Mouse (Mus musculus) kidney, postnatal 25 days (tissue): ENCODE measurements around the gene Prkca.
A peak's percentile ranks its signal among the peaks of the same experiment; 100 is the strongest.

Experiments
- DNase-seq, 2 experiments: peaks; one replicate each; pipeline ENCODE4 v3.0.0; 2021; ENCODE audit warnings: mixed read lengths in 2 of 2

Prkca gene

DNA sequence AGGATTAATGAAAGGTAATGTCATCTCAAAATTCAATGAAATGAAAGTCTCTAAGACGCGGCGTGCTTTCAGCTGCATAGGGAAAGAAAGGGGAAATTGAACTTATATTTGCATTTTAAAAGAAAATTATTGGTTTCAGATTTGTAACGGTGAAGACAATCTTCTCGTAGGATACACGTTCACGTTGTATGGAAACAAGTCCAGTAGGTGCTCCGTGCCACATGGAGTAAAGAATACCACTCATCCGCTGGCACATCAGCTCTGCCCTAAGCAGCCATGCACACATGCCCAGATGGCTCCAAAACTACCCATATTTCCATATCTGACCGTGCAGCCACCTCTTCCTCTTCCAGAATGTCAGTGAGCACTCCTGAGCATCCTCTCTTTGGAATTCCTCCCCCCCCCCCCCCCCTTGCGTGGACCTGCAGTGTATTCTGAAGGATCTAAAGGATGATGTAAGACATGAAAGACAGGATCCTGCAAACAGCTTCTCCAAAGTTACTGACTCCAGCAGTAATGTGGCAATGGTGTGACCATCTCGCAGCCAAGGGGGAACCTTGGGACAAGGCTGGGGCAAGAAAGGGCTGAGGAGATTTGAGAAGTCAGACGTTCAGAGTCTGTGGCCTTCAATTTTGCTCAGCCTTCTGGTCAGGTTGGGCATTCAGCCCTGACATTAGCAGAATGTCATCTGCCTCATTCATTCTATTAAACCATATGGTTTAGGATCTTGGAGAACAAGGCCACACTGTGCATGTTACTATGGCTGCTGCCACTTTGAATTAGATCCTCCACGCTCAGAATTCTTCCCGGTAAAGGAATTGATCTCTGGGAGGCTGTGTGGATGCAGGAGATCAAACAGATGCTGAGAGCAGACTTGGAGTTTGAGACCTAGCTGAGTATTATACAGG lies 142.8 kb downstream of the Prkca start:
- no peak for DNase-seq

DNA sequence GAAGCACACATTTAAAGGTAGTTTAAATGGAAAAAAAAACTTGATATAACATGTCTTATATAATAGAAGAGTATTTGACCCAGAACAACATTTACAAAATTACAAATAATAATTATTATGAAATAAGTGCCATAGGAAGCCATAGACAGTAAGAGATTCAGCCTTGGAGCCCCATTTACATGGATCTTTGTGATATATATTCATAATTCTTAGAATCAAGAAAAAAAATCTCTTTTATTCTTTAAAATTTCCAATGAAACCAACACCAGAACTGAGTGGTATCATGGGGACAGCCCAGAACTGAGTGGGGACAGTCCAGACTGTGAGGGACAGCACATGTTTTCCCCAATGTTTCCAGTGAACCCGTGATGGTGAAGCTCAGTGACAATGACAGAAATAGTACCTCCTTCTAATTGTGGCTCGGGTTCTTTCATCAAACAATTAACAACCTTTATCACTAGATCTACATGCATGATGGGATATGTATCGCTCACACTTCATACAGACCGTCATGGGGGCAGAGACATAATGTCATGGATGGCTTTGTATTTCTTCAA lies 144.2 kb downstream of the Prkca start:
- DNase-seq: no peak

DNA sequence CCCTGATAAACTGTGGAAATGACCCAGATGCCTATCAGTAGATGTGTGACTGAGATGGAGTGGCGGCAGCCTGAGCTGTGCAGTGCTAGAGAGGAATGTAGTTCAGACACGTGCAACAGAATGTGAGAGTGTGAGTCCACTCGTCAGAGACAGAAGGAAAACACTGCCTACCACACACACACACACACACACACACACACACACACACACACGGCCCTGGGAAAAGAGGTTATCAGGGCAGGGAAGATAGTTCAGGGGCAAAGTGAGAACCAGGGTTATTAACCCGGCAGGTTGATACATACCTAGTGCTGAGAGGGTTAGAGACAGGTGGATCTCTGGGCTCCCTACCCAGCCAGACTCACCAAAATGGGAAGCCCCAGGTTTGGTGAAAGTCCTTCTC lies 145.1 kb downstream of the Prkca start:
- no peak for DNase-seq

DNA sequence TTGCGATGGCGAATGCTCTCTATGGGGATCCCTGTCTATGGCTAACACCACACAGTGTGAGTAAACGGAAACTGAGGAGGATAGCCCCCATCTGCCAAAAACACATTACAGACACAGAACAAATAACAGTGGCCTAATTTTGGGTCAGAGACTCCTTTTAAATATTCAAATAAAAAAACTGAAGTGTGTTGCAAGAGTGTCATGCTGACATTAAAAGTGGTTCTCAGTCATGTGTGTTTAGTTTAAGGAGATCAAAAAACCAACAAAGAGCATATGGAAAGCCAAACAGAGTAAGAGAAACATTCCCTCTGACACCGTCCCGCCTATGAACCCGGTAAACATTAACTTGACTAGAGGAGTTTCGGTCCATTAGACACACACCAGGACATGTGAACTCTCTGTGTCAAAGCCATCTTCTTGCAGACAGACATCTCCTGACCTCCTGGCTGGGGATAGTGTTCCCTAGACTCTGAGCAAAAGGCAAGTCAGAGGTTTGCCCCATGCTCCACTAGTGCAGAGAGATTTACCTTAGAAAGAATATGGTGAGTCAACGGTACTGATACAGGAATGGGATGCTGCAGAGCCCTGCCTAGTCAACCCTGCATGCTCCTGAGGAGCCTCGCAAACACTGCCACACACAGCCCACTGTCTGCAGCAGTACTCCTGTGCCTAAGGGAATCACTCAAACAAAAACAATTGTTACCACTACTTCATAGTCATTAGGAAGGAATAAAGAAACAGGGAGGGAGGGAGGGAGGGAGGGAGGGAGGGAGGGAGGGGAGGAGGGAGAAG lies 146.1 kb downstream of the Prkca start:
- peak; percentile 61 to 84 for DNase-seq

- DNase-seq: peak in 1 of 2 experiments; percentile 52
Measured at GRCm38 (mm10) chr11:108196796-108197195, 146.9 kb downstream of the Prkca start.

GRCm38 (mm10) chr11:108190298-108190697 lies 153.4 kb downstream of the Prkca start:
- no peak for DNase-seq

DNA sequence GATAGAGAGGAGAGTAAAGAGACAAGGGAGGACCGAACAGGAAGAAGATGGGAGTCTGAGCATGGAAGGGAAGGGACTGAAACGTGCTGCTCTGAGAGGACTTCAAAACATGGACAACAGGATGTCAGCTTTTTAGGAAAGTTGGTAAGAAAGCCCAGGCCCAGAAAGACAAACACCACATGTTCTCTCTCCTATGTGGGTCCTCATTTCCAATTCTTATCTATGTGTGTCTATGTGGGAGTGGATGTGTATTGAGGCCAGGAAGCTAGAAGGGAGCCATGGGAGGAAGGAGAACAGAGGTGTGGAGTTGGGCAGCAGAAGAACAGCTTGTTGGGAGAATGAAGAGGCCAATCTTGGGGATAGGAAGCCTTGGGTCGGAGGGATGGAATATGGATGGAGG lies 154.4 kb downstream of the Prkca start:
- no peak for DNase-seq

DNA sequence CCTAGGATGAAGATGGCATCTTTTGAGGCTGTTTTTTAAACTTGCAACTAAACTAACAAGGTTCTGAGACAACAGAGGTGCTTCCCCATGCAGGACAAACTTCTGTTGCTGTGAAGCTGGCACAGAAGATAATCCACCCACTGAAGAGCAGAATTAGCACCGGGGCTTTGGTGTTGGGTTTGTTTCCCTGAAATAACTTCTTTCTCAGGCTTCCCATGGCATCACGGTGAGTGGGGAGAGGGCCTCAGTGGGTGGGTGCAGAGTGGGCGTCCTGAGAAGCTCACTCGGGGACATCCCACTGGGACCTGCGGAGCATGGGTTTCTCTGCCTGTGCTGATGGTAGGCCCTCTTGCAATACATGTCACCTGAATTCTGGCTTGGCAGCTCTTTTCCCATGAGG lies 161.3 kb downstream of the Prkca start:
- DNase-seq: no peak

DNA sequence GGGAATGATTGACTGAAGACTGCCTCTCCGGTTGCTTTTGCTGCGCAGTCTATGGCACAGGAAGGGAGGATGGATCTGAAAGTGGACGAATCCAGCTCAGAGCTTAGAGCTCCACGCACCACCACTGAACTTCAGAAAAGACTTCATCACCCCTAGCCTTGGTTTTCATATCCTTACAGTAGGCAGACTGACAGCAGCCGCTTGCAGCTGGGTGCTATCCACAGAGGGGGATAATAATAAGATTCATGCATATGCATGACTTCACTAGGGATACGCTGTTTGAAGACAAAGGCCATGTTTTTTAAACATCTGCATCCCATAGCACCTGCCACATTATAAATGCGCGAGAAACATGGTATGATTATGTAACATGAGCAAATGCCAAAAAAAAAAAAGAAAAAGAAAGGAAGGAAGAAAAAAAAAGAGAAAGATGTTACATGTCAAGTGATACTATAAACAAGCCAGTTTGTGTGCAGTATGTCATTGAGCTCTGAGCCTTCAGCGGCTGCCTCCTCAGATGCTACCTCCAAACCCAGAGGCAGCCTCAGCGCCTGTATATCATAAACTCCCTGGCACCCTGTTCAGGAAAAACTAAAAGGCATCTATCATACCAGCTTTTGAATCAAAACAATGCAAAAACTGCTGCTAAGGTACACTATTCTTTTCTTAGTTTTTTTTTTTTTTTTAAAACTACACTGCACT lies 162.6 kb downstream of the Prkca start:
- DNase-seq: no peak

GRCm38 (mm10) chr11:108178802-108179201 lies 164.9 kb downstream of the Prkca start:
- DNase-seq: no peak

DNA sequence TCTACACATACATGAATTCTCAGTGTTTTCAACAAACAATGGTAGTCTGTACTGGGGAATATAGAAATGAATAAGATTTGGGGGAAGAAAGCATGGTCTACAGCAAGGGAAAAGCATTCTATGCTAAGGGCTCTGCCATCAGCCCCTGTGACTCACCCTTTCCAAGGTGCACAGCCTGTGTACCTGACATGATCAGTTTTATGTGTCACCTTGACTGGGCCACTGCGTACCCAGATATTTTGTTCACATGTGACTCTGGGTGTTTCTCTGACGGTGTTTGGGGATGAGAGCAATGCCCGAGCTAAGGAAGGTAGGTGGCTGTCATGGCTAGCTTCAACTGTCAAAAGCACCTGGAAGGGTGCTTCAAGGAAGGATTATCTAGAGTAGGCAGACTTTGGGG lies 165.5 kb downstream of the Prkca start:
- DNase-seq: no peak

DNA sequence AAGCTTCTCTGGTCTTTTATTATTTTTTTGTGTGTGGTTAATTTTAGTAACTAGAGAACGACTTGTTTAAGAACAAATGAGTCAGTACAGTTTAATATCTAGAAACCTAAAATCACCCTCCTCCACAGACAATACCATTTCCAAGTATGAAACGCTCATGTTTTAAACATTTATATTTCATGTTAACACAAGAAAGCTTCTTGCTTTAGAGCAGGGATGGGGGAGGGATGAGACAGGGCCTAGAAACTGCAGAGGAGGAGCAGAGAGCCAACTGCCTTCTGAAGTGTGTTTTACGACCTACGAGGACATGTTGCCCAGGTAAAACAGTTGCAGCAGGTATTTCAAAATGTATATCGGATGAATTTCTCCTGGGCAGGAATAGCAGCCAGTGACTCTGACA lies 167.0 kb downstream of the Prkca start:
- no peak for DNase-seq

- no peak for DNase-seq
Measured at GRCm38 (mm10) chr11:108171917-108172316, 171.8 kb downstream of the Prkca start.

GRCm38 (mm10) chr11:108171260-108171659 lies 172.5 kb downstream of the Prkca start:
- no peak for DNase-seq

- DNase-seq: no peak
Measured at GRCm38 (mm10) chr11:108170107-108170506, 173.6 kb downstream of the Prkca start.

DNA sequence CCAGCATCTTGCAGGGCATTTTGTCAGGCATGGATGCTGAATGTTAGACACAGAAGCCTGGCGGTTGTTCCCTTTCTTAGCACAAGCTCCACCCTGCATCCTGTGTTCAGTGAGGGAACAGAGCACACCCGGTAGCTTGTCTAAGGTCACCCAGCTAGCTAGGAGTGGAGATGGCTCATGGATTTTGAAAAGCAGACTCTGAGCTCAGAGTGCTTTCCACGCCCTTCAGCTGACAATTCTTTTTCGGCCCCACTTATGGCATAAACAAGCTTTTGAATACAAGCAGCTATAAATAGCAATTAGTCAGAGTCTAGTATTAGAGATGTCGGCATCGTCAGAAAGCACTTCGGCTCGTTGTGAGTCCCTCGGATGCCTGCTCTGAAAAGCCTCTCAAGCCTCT lies 178.0 kb downstream of the Prkca start:
- no peak for DNase-seq

GRCm38 (mm10) chr11:108162639-108163038 lies 181.1 kb downstream of the Prkca start:
- no peak for DNase-seq

GRCm38 (mm10) chr11:108162110-108162509 lies 181.6 kb downstream of the Prkca start:
- no peak for DNase-seq

- no peak for DNase-seq
Measured at GRCm38 (mm10) chr11:108160056-108160455, 183.7 kb downstream of the Prkca start.

DNA sequence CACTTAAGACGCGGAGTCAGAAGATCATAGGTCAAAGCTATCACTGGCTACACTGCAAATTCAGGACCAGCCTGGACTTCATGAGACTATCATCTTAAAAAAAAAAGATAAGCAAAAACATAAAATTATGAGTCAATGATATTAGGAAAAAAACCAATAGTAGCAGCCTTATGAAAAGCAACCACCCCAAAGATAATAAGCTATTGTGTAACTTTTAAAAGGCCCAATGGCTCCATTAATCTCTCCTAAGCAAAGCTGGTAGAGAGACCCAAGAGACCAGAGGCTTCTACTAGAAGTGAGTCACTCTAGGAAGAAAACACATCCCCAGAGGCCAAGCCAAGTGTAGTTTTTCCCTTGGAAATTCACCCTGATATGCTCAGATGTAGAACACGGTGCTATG lies 185.7 kb downstream of the Prkca start:
- no peak for DNase-seq

- DNase-seq: no peak
Measured at GRCm38 (mm10) chr11:108157074-108157473, 186.7 kb downstream of the Prkca start.

GRCm38 (mm10) chr11:108156107-108156506 lies 187.6 kb downstream of the Prkca start:
- DNase-seq: no peak

DNA sequence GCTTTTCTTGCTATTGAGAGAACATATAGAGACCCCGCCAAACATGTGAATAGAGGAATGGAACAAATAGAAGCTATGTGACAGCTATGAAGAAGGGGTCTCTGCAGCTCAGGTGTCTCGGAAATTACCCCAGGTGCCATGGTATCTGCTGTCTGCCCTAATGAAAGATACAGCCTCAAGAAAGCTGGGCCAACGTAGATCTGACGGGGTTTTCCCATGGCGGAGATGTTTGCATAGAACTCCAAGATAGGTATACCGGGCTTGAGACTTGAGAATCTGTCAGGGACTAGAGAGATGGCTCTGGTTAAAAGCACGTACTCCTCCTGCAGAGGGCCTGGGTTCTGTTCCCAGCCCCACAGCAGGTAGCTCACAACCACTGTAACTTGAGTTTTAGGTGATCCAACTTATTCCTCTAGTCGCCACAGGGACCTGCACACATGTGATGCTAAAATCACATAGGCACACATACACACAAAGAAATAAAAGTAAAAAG lies 188.6 kb downstream of the Prkca start:
- no peak for DNase-seq
